Mouse (Mus musculus): ENCODE results near the gene Zdhhc4. TPM values are rescaled to one million over a fixed set of nuclear protein-coding genes. Genes with fewer than 3 reads are reported as not detected.
A peak's percentile ranks its signal among the peaks of the same experiment; 100 is the strongest.

Gene Zdhhc4
- total RNA-seq, 1 experiment: 27.7 TPM

- no peak for DNase-seq (ENCODE audit: low read depth, low spot score)
- no peaks in the 10 kb centered on the region; a peak in 1 of 4 replicates for H3K4me1 ChIP-seq (ENCODE audit: control insufficient read depth in 2 of 2, insufficient read depth in 2 of 2, low read length in 2 of 2, poor library complexity in 1 of 2)
- TF ChIP-seq HCFC1 (IDR thresholded peaks at IDR 0.05; ENCODE audit: borderline replicate concordance, insufficient read depth, low read length) (no peak), ZNF384 (IDR thresholded peaks at IDR 0.05; ENCODE audit: low read depth, low read length) (no peak), ZC3H11A (IDR thresholded peaks at IDR 0.05; ENCODE audit: borderline replicate concordance, low read depth, low read length) (no peak), MAFK (IDR thresholded peaks at IDR 0.05; ENCODE audit: insufficient read depth, low read depth, low read length) (no peak), CHD2 (IDR thresholded peaks at IDR 0.05; ENCODE audit: low read depth, low read length) (no peak)
- H3K4me3 ChIP-seq (ENCODE audit: insufficient read depth in 1 of 2, low read depth in 1 of 2, low read length in 2 of 2, poor library complexity in 1 of 2, severe bottlenecking in 1 of 2): no peak overlapping the region
- in situ Hi-C loops (cut with MboI; ENCODE audit: low sequenced_read_pairs in 2 of 2, unreplicated experiment in 2 of 2): no loop called here
- no peak overlapping the region for H3K9ac ChIP-seq (ENCODE audit: insufficient read depth, low read depth, low read length, poor library complexity, severe bottlenecking)
- H3K9me3 ChIP-seq (ENCODE audit: control insufficient read depth, insufficient read depth, low read depth, low read length): no peaks in the 10 kb centered on the region
- no peaks in the 10 kb centered on the region for H3K36me3 ChIP-seq (ENCODE audit: control insufficient read depth, insufficient read depth, low read length, poor library complexity, severe bottlenecking)
- H3K27ac ChIP-seq (ENCODE audit: insufficient read depth, low read depth, low read length, poor library complexity, severe bottlenecking): no peak overlapping the region
These were observed 42.1 kb upstream of the Zdhhc4 start for GRCm38 (mm10) chr5:143371146-143371510.

GRCm38 (mm10) chr5:143370416-143371145 lies 41.5 kb upstream of the Zdhhc4 start:
- Histone ChIP-seq H3K4me1 (ENCODE audit: control insufficient read depth in 2 of 2, insufficient read depth in 2 of 2, low read length in 2 of 2, poor library complexity in 1 of 2) (no peaks in the 10 kb centered on the region; a peak in 1 of 4 replicates), H3K9ac (ENCODE audit: insufficient read depth, low read depth, low read length, poor library complexity, severe bottlenecking) (no peak overlapping the region), H3K27ac (ENCODE audit: insufficient read depth, low read depth, low read length, poor library complexity, severe bottlenecking) (no peak overlapping the region), H3K36me3 (ENCODE audit: control insufficient read depth, insufficient read depth, low read length, poor library complexity, severe bottlenecking) (no peaks in the 10 kb centered on the region), H3K9me3 (ENCODE audit: control insufficient read depth, insufficient read depth, low read depth, low read length) (no peaks in the 10 kb centered on the region), H3K4me3 (ENCODE audit: insufficient read depth in 1 of 2, low read depth in 1 of 2, low read length in 2 of 2, poor library complexity in 1 of 2, severe bottlenecking in 1 of 2) (peak overlapping the region in 1 of 2 experiments; percentile 76; a peak in 3 of 4 replicates)
- TF ChIP-seq ZNF384 (IDR thresholded peaks at IDR 0.05; ENCODE audit: low read depth, low read length) (no peak), ZC3H11A (IDR thresholded peaks at IDR 0.05; ENCODE audit: borderline replicate concordance, low read depth, low read length) (no peak), HCFC1 (IDR thresholded peaks at IDR 0.05; ENCODE audit: borderline replicate concordance, insufficient read depth, low read length) (no peak), MAFK (IDR thresholded peaks at IDR 0.05; ENCODE audit: insufficient read depth, low read depth, low read length) (no peak), CHD2 (IDR thresholded peaks at IDR 0.05; ENCODE audit: low read depth, low read length) (no peak)
- in situ Hi-C loops (cut with MboI; ENCODE audit: low sequenced_read_pairs in 2 of 2, unreplicated experiment in 2 of 2): no loop called here
- DNase-seq (ENCODE audit: low read depth, low spot score): no peak

GRCm38 (mm10) chr5:143369611-143370255 lies 40.7 kb upstream of the Zdhhc4 start:
- TF ChIP-seq CHD2 (IDR thresholded peaks at IDR 0.05; ENCODE audit: low read depth, low read length) (no peak), MAFK (IDR thresholded peaks at IDR 0.05; ENCODE audit: insufficient read depth, low read depth, low read length) (0 out of 2 replicates have a peak, but pooled peaks have one; percentile 13), ZC3H11A (IDR thresholded peaks at IDR 0.05; ENCODE audit: borderline replicate concordance, low read depth, low read length) (no peak), HCFC1 (IDR thresholded peaks at IDR 0.05; ENCODE audit: borderline replicate concordance, insufficient read depth, low read length) (no peak)
- in situ Hi-C loops (cut with MboI; ENCODE audit: low sequenced_read_pairs in 2 of 2, unreplicated experiment in 2 of 2): no loop called here
- Histone ChIP-seq H3K36me3 (ENCODE audit: control insufficient read depth, insufficient read depth, low read length, poor library complexity, severe bottlenecking) (no peaks in the 10 kb centered on the region), H3K4me1 (ENCODE audit: control insufficient read depth in 2 of 2, insufficient read depth in 2 of 2, low read length in 2 of 2, poor library complexity in 1 of 2) (no peaks in the 10 kb centered on the region), H3K9ac (ENCODE audit: insufficient read depth, low read depth, low read length, poor library complexity, severe bottlenecking) (no peak overlapping the region), H3K27ac (ENCODE audit: insufficient read depth, low read depth, low read length, poor library complexity, severe bottlenecking) (no peak overlapping the region), H3K4me3 (ENCODE audit: insufficient read depth in 1 of 2, low read depth in 1 of 2, low read length in 2 of 2, poor library complexity in 1 of 2, severe bottlenecking in 1 of 2) (peak overlapping the region; percentile 62 to 76), H3K9me3 (ENCODE audit: control insufficient read depth, insufficient read depth, low read depth, low read length) (no peaks in the 10 kb centered on the region)
- no peak for DNase-seq (ENCODE audit: low read depth, low spot score)

- Histone ChIP-seq H3K9ac (ENCODE audit: insufficient read depth, low read depth, low read length, poor library complexity, severe bottlenecking) (no peak overlapping the region), H3K9me3 (ENCODE audit: control insufficient read depth, insufficient read depth, low read depth, low read length) (no peaks in the 10 kb centered on the region), H3K36me3 (ENCODE audit: control insufficient read depth, insufficient read depth, low read length, poor library complexity, severe bottlenecking) (no peaks in the 10 kb centered on the region), H3K4me1 (ENCODE audit: control insufficient read depth in 2 of 2, insufficient read depth in 2 of 2, low read length in 2 of 2, poor library complexity in 1 of 2) (peaks cover 0 to 5% of the 10 kb centered on the region in 2 experiments; a peak in 1 of 4 replicates), H3K27ac (ENCODE audit: insufficient read depth, low read depth, low read length, poor library complexity, severe bottlenecking) (no peak overlapping the region), H3K4me3 (ENCODE audit: insufficient read depth in 1 of 2, low read depth in 1 of 2, low read length in 2 of 2, poor library complexity in 1 of 2, severe bottlenecking in 1 of 2) (no peak overlapping the region)
- TF ChIP-seq MAFK (IDR thresholded peaks at IDR 0.05; ENCODE audit: insufficient read depth, low read depth, low read length): no peak
- TF ChIP-seq ZC3H11A (IDR thresholded peaks at IDR 0.05; ENCODE audit: borderline replicate concordance, low read depth, low read length): no peak
- TF ChIP-seq ZNF384 (IDR thresholded peaks at IDR 0.05; ENCODE audit: low read depth, low read length): no peak
- no peak for TF ChIP-seq HCFC1 (IDR thresholded peaks at IDR 0.05; ENCODE audit: borderline replicate concordance, insufficient read depth, low read length)
- no peak for TF ChIP-seq CHD2 (IDR thresholded peaks at IDR 0.05; ENCODE audit: low read depth, low read length)
- no peak for DNase-seq (ENCODE audit: low read depth, low spot score)
- in situ Hi-C loops (cut with MboI; ENCODE audit: low sequenced_read_pairs in 2 of 2, unreplicated experiment in 2 of 2): no loop called here
These were observed 38.9 kb upstream of the Zdhhc4 start for GRCm38 (mm10) chr5:143367931-143368330.
